Mouse (Mus musculus) liver, adult 2 months (tissue): ENCODE measurements around the gene Gpd2. TPM values are rescaled to one million over a fixed set of nuclear protein-coding genes. Genes with fewer than 3 reads are reported as not detected.

Source experiments
- DNase-seq: peaks from one replicate; pipeline ENCODE4 v3.0.0-alpha.2; 2011; ENCODE audit warnings: low read depth, low spot score; ENCODE audit errors: extremely low read depth
- H3K27ac ChIP-seq: fragments of 200-500 bp; replicated peaks from 2 replicates; pipeline ENCODE4 v1.5.1; 2012; ENCODE audit warnings: low read depth, mild to moderate bottlenecking, control low read depth, inconsistent platforms, low read length; ENCODE audit not compliant: insufficient read depth
- H3K27me3 ChIP-seq: fragments of 200-500 bp; 2 replicates; pipeline ENCODE4 v1.6.1; 2012; ENCODE audit warnings: mild to moderate bottlenecking, moderate library complexity, low read length, inconsistent platforms; ENCODE audit not compliant: control insufficient read depth, insufficient read depth
- H3K36me3 ChIP-seq: fragments of 200-500 bp; 2 replicates; pipeline ENCODE4 v1.6.1; 2012; ENCODE audit warnings: low read length, inconsistent platforms; ENCODE audit not compliant: control insufficient read depth, insufficient read depth
- H3K4me1 ChIP-seq: fragments of 200-500 bp; 2 replicates; pipeline ENCODE4 v1.6.1; 2011; ENCODE audit warnings: low read length; ENCODE audit not compliant: control insufficient read depth, insufficient read depth
- H3K4me3 ChIP-seq: fragments of 200-500 bp; 2 replicates; pipeline ENCODE4 v1.5.1; 2011; ENCODE audit warnings: low read depth, mild to moderate bottlenecking, control low read depth, low read length, moderate library complexity; ENCODE audit not compliant: insufficient read depth
- H3K79me2 ChIP-seq: fragments of 200-500 bp; 2 replicates; pipeline ENCODE4 v1.6.1; 2012; ENCODE audit warnings: inconsistent platforms, mild to moderate bottlenecking, low read length, moderate library complexity; ENCODE audit not compliant: control insufficient read depth, insufficient read depth
- H3K9ac ChIP-seq: fragments of 200-500 bp; 2 replicates; pipeline ENCODE4 v1.6.1; 2012; ENCODE audit warnings: low read depth, mild to moderate bottlenecking, control low read depth, inconsistent platforms, low read length
- CTCF ChIP-seq: fragments of 200-500 bp; IDR thresholded peaks from 2 replicates; pipeline ENCODE4 v1.5.1; 2011; ENCODE audit warnings: low read depth, low read length, control low read depth
- POLR2A ChIP-seq: fragments of 200-500 bp; IDR thresholded peaks from 2 replicates; pipeline ENCODE4 v1.6.1; 2011; ENCODE audit warnings: low read length, control low read depth; ENCODE audit not compliant: insufficient read depth; ENCODE audit errors: extremely low read depth
- WGBS: fragments of 180-500 bp; shearing (Covaris S2); methylation state at CpG from one replicate; pipeline ENCODE4 v1.1.7; 2018; 5-methylcytosine and 5-hydroxymethylcytosine counted together
- polyA plus RNA-seq: library from polyadenylated mRNA; depleted of rRNA; stranded (reverse); fragments of >200 nt; gene quantifications from 2 replicates; pipeline ENCODE4 v1.2.3, GENCODE M21; 2012
- total RNA-seq: library from RNA; depleted of rRNA; stranded (reverse); fragments of >200 nt; gene quantifications from 2 replicates; pipeline ENCODE4 v1.2.3, GENCODE M21; 2014

Gpd2 gene
- total and polyA plus RNA-seq, 2 experiments: 7.1 to 12.3 TPM

DNA sequence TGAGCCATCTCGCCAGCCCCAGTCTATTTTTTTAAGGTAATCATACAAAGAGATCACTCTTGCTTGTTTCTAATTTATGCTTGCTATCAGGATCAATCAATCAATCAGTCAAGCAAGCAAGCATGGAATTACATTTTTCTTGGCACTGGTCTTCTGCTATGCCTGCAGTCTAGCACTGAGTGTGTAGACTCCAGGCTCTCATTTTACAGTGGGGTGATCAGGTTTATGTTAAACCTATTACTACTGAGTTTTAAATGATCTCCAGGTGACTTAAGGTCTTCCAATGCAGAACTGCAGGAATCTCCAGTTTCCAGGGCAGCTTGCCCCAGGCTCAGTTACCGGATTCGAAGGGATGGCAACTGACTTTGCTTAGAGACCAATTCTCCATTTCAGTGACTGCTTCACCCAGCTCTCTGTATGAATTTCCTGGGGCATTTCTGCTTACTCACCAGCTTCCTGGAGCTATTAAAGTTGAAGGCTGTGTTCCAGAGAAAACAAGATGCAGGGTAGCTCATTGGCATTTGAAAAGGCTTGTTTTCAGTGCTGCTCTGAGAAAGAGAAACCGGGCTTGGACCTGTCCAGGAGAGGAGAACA, 7.7 kb upstream of the Gpd2 start:
- TF ChIP-seq CTCF (no peak), POLR2A (no peak)
- DNase-seq: no peak
- no peak overlapping the region for H3K9ac ChIP-seq
- no peaks in the 10 kb centered on the region for H3K79me2 ChIP-seq
- no peak overlapping the region for H3K4me3 ChIP-seq
- WGBS: 63% methylated on average over 4 of the region's 4 CpGs
- peaks cover 10% of the 10 kb centered on the region; the same call in 1 of the 2 replicates for H3K4me1 ChIP-seq
- no peaks in the 10 kb centered on the region for H3K36me3 ChIP-seq
- H3K27me3 ChIP-seq: no peaks in the 10 kb centered on the region
- H3K27ac ChIP-seq: no peak overlapping the region

DNA sequence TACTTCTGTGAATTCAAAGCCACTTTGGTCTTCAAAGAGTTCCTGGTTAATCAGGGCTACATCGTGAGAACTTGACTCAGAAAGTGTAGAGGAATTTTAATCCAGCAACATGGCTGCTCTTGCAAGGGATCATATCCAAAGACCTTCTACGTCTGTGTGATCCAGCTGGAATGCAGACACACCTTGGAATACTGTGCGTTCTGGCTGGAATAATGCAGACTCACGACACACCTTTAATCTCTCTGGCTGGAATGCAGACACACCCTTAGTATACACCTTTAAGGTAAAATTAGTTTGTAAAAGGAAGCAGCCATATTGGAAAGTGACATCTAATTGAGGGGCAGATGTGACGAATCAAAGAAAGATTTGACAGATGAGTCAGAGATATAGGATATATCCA, 6.0 kb upstream of the Gpd2 start:
- 90% methylated on average over 5 of the region's 5 CpGs for WGBS
- peaks cover 4% of the 10 kb centered on the region; the same call in 1 of the 2 replicates for H3K4me1 ChIP-seq
- TF ChIP-seq POLR2A: no peak
- no peak for TF ChIP-seq CTCF
- no peak overlapping the region for H3K9ac ChIP-seq
- no peak for DNase-seq
- no peaks in the 10 kb centered on the region for H3K79me2 ChIP-seq
- H3K36me3 ChIP-seq: no peaks in the 10 kb centered on the region
- H3K4me3 ChIP-seq: no peak overlapping the region
- H3K27ac ChIP-seq: no peak overlapping the region
- no peaks in the 10 kb centered on the region for H3K27me3 ChIP-seq

DNA sequence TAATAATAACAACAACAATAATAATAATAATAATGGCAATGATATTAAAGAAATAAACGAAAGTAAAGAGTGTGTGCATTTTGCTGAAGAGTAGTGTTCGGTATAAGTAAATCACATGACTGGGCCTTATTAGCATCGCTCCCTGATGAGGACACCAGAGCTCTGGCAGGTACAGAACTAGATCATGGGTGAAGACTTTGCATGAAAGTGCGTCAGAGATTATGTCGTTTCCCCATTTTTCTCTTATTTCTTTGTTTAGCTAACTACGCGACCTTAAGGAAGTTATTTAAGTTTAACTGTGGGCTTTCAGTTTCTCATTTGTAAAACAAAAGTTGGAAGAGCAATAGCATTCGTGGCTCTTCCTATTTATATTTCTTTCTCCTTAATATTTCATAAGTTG, 5.1 kb upstream of the Gpd2 start:
- TF ChIP-seq POLR2A (no peak), CTCF (no peak)
- 86% methylated on average over 8 of the region's 8 CpGs for WGBS
- DNase-seq: no peak
- Histone ChIP-seq H3K27me3 (no peaks in the 10 kb centered on the region), H3K36me3 (no peaks in the 10 kb centered on the region), H3K4me1 (peaks cover 9% of the 10 kb centered on the region), H3K4me3 (no peak overlapping the region), H3K9ac (no peak overlapping the region), H3K27ac (no peak overlapping the region), H3K79me2 (no peaks in the 10 kb centered on the region)

DNA sequence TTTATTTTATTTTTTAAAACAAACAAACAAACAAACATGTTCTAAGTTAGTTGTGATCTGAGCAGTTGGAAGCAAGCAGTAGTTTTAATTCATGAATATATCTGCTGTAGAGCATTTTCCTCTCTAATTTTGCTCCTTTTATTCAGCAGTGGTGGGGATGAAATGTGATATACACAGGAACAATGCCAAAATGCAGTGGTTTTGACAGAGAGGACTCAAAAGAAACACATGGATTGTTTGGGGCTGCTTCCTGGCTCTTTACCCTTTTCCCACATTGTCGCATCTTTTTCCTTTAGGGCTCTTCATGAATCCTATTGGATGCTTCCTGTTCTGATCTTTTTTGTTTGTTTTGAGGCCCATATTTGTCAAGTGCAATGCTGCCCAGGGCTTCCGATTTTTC, 1.2 kb upstream of the Gpd2 start:
- H3K4me1 ChIP-seq: peaks cover 15% of the 10 kb centered on the region
- no peak for DNase-seq
- no peak overlapping the region for H3K4me3 ChIP-seq

DNA sequence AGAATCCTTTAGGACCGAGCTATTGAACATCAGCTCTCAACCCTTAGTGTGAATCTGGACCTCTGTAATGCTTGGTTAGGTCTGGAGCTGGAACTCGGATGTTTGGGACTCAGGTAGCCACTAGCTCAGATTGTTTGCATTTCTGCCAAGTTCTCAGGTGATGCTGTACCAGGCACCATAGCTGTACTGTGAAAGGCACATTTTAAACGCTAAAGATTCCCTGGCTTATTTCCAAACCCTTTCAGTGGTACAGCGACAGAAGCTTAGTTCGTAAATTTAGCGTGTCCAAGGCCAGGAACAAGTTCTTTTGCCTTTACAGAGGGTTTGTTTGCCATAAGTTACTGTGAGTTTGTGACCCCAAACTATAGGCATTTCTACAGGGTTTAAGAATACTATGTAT, 409 bp upstream of the Gpd2 start:
- Histone ChIP-seq H3K79me2 (peaks cover 4% of the 10 kb centered on the region; the same call in 1 of the 2 replicates), H3K27ac (peak overlapping the region; percentile 45; the same call in 1 of the 2 replicates), H3K27me3 (no peaks in the 10 kb centered on the region), H3K4me1 (peaks cover 15% of the 10 kb centered on the region), H3K36me3 (no peaks in the 10 kb centered on the region), H3K9ac (no peak overlapping the region; the same call in 1 of the 2 replicates), H3K4me3 (no peak overlapping the region)
- no peak for TF ChIP-seq POLR2A
- no peak for TF ChIP-seq CTCF
- 14% methylated on average over 6 of the region's 6 CpGs for WGBS
- DNase-seq: peak; percentile 53

More for the DNA sequence above, 1.2 kb upstream of the Gpd2 start:
- Histone ChIP-seq H3K36me3 (no peaks in the 10 kb centered on the region), H3K27ac (no peak overlapping the region), H3K79me2 (peaks cover 4% of the 10 kb centered on the region; the same call in 1 of the 2 replicates), H3K27me3 (no peaks in the 10 kb centered on the region), H3K9ac (no peak overlapping the region)
- 65% methylated on average over 2 of the region's 2 CpGs for WGBS
- TF ChIP-seq CTCF (no peak), POLR2A (no peak)

DNA sequence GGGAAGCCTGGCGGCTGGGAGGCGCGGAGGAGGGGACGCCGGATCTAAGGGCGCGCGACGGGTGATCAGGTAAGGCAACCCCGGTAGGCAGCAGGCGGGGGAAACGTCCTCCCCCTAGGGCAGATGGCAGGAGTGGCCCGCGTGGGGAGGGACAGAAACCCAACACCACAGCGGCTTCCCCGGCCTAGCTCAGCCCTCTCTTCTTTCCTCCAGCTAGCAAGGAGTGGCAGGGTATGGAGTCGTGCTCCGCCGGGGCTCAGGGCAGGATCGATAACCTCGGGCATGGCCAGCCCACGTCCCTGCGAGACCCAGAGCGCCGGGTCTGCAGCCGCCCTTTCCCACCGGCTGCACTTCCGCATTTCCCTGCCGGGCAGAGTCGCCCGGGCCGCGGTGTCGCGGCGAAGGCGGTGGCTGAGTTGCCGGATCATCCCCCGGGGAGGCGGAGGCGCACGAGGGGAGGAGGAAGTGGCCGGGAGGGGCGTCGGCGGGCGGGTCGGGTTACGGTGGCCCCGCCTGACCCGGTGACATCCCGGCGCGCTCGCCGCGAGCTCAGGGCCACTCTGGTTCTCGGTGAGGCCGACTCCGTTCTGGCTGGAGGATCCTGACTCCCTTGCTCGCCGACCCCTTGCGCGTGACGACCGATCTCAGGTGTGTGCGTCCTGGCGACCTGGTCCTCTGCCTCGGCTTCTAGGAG, 632 bp downstream of the Gpd2 start:
- Histone ChIP-seq H3K27me3 (no peaks in the 10 kb centered on the region), H3K4me3 (peak overlapping the region; percentile 78), H3K9ac (peak overlapping the region; percentile 81), H3K4me1 (peaks cover 15% of the 10 kb centered on the region), H3K79me2 (peaks cover 4% of the 10 kb centered on the region; the same call in 1 of the 2 replicates), H3K36me3 (no peaks in the 10 kb centered on the region), H3K27ac (peak overlapping the region; percentile 96)
- under 1% methylated on average over 60 of the region's 69 CpGs for whole genome bisulfite sequencing
- TF ChIP-seq CTCF (no peak), POLR2A (peak; percentile 77)
- DNase-seq: peak; percentile 78
